ENCODE assay signal across 28 mouse cellular contexts in genomic region chr3:144144066-144144465, GRCm38 (mm10).
DNase-seq lines count a peak whose midpoint lies in the region; ATAC-seq lines count a peak whose summit lies in the region.
"Had no signal": no experiment of that assay in that cellular context is flagged by ENCODE, and none has a peak within 500 bp of the region (broad histone marks: within the 10 kb centered on the region; RNA-seq: fewer than 3 reads in every experiment).

No protein-coding gene starts in this region.

- no peak overlapping the region for H3K27ac ChIP-seq in embryonic facial prominence, embryonic 14.5 days (replicated peaks; ENCODE audit: low read depth, low read length)
- H3K27ac ChIP-seq in embryonic facial prominence, embryonic 10.5 days (replicated peaks): no peak overlapping the region
- no peak overlapping the region for H3K27ac ChIP-seq in stomach, embryonic 14.5 days (ENCODE audit: low read length)
- H3K27ac ChIP-seq: forebrain, embryonic 13.5 days; heart, embryonic 10.5 days; heart, embryonic 15.5 days; liver, embryonic 12.5 days; midbrain, embryonic 12.5 days; neural tube, embryonic 12.5 days had no signal

- no peaks in the 10 kb centered on the region for H3K9me3 ChIP-seq in embryonic facial prominence, embryonic 14.5 days (ENCODE audit: control insufficient read depth, low read length)
- H3K9me3 ChIP-seq in embryonic facial prominence, embryonic 10.5 days: no peaks in the 10 kb centered on the region
- no peaks in the 10 kb centered on the region for H3K9me3 ChIP-seq in stomach, embryonic 14.5 days (ENCODE audit: control insufficient read depth, low read depth, low read length)
- H3K9me3 ChIP-seq: forebrain, embryonic 13.5 days; G1E; heart, embryonic 10.5 days; heart, embryonic 15.5 days; liver, embryonic 12.5 days; midbrain, embryonic 12.5 days; neural tube, embryonic 12.5 days had no signal

- ATAC-seq in embryonic facial prominence, embryonic 14.5 days (ENCODE audit: low read depth): no peak
- ATAC-seq in stomach, embryonic 14.5 days (ENCODE audit: insufficient number of reproducible peaks, insufficient read depth, low FRiP score, low read depth): 0 out of 2 replicates have a peak, but pooled peaks have one; percentile 33
- ATAC-seq: forebrain, embryonic 13.5 days; hindbrain, embryonic 16.5 days; liver, embryonic 12.5 days; liver, postnatal 0 days had no signal

- no peaks in the 10 kb centered on the region for H3K4me1 ChIP-seq in embryonic facial prominence, embryonic 14.5 days (ENCODE audit: control insufficient read depth, insufficient read depth, low read length)
- peaks cover 8% of the 10 kb centered on the region for H3K4me1 ChIP-seq in embryonic facial prominence, embryonic 10.5 days
- no peaks in the 10 kb centered on the region for H3K4me1 ChIP-seq in stomach, embryonic 14.5 days (ENCODE audit: control insufficient read depth, insufficient read depth, low read length)
- H3K4me1 ChIP-seq: forebrain, embryonic 13.5 days; heart, embryonic 10.5 days; liver, embryonic 12.5 days; megakaryocyte, embryonic 14.5 days; midbrain, embryonic 12.5 days; neural tube, embryonic 12.5 days had no signal

- H3K4me3 ChIP-seq in embryonic facial prominence, embryonic 14.5 days (ENCODE audit: low read depth, low read length): no peak overlapping the region
- no peak overlapping the region for H3K4me3 ChIP-seq in embryonic facial prominence, embryonic 10.5 days
- no peak overlapping the region for H3K4me3 ChIP-seq in stomach, embryonic 14.5 days (ENCODE audit: low read depth, low read length)
- H3K4me3 ChIP-seq: forebrain, embryonic 13.5 days; heart, embryonic 10.5 days; heart, embryonic 15.5 days; liver, embryonic 12.5 days; megakaryocyte, embryonic 14.5 days; midbrain, embryonic 12.5 days; myocyte; neural tube, embryonic 12.5 days had no signal

- no peak overlapping the region for H3K9ac ChIP-seq in embryonic facial prominence, embryonic 14.5 days (ENCODE audit: low read depth, low read length)
- no peak overlapping the region for H3K9ac ChIP-seq in stomach, embryonic 14.5 days (replicated peaks; ENCODE audit: low read depth, low read length)
- H3K9ac ChIP-seq: forebrain, embryonic 13.5 days; heart, embryonic 15.5 days; liver, embryonic 12.5 days; liver, postnatal 0 days; midbrain, embryonic 12.5 days; neural tube, embryonic 12.5 days had no signal

- DNase-seq in embryonic facial prominence, embryonic 14.5 days (ENCODE audit: low spot score): peak; percentile 12
- no peak for DNase-seq in embryonic facial prominence, embryonic 10.5 days (ENCODE audit: low spot score)
- DNase-seq in lung, postnatal 36 days: peak; percentile 32
- DNase-seq in lung, postnatal 4 days: no peak
- DNase-seq in spleen, postnatal 4 days (ENCODE audit: low spot score in 2 of 2): no peak
- no peak for DNase-seq in spleen, postnatal 14 days (ENCODE audit: low spot score in 2 of 2)
- DNase-seq: adrenal gland, adult 8-10 months; cerebellum, adult 9-11 months; gastrocnemius, postnatal 10 days; kidney, adult 2 months; kidney, postnatal 4 days; layer of hippocampus, postnatal 36 days; left cerebral cortex, postnatal 4 days; liver, postnatal 0 days; lung, postnatal 14 days; right cerebral cortex, adult 18-20 months; thymus, postnatal 4 days had no signal

- no peak overlapping the region for H3K4me2 ChIP-seq in embryonic facial prominence, embryonic 14.5 days (ENCODE audit: low read depth, low read length)
- no peak overlapping the region for H3K4me2 ChIP-seq in stomach, embryonic 14.5 days (replicated peaks; ENCODE audit: low read depth, low read length)
- H3K4me2 ChIP-seq: forebrain, embryonic 13.5 days; heart, embryonic 15.5 days; liver, embryonic 12.5 days; midbrain, embryonic 12.5 days; neural tube, embryonic 12.5 days had no signal

- no peaks in the 10 kb centered on the region for H3K27me3 ChIP-seq in embryonic facial prominence, embryonic 14.5 days (replicated peaks; ENCODE audit: control insufficient read depth, insufficient read depth, low read length)
- H3K27me3 ChIP-seq in embryonic facial prominence, embryonic 10.5 days (replicated peaks; ENCODE audit: low read depth, poor library complexity, severe bottlenecking): no peaks in the 10 kb centered on the region
- H3K27me3 ChIP-seq in stomach, embryonic 14.5 days (ENCODE audit: control insufficient read depth, insufficient read depth, low read length): no peaks in the 10 kb centered on the region
- H3K27me3 ChIP-seq: forebrain, embryonic 13.5 days; heart, embryonic 15.5 days; liver, embryonic 12.5 days; megakaryocyte, embryonic 14.5 days; midbrain, embryonic 12.5 days; neural tube, embryonic 12.5 days had no signal

- no peaks in the 10 kb centered on the region for H3K36me3 ChIP-seq in embryonic facial prominence, embryonic 14.5 days (ENCODE audit: control insufficient read depth, insufficient read depth, low read length)
- H3K36me3 ChIP-seq in embryonic facial prominence, embryonic 10.5 days (replicated peaks): no peaks in the 10 kb centered on the region
- no peaks in the 10 kb centered on the region for H3K36me3 ChIP-seq in stomach, embryonic 14.5 days (ENCODE audit: control insufficient read depth, insufficient read depth, low read length)
- H3K36me3 ChIP-seq: G1E; heart, embryonic 10.5 days; heart, embryonic 15.5 days; liver, embryonic 12.5 days; midbrain, embryonic 12.5 days; neural tube, embryonic 12.5 days had no signal

- WGBS in embryonic facial prominence, embryonic 14.5 days: 84% methylated on average over 4 of the region's 4 CpGs
- 90% methylated on average over 4 of the region's 4 CpGs for WGBS in embryonic facial prominence, embryonic 10.5 days
- WGBS in stomach, embryonic 14.5 days: 66% methylated on average over 4 of the region's 4 CpGs

Comparison
In these comparisons a context has a peak if more than half of its experiments do, and no peak if none do; other contexts are left out.
1. DNase-seq: peak in embryonic facial prominence, embryonic 14.5 days (single experiment) and lung, postnatal 36 days (single experiment); none in embryonic facial prominence, embryonic 10.5 days (single experiment), lung, postnatal 4 days (0 of 2), spleen, postnatal 4 days (0 of 2) and spleen, postnatal 14 days (0 of 2).